Mouse (Mus musculus): ENCODE measurements at regions not wholly inside any gene's neighbourhood (a gene's known extent, or its start where the extent isn't known, plus 50 kb on each side); places are given as distances from the start of the nearest gene placed in this dataset.

DNA sequence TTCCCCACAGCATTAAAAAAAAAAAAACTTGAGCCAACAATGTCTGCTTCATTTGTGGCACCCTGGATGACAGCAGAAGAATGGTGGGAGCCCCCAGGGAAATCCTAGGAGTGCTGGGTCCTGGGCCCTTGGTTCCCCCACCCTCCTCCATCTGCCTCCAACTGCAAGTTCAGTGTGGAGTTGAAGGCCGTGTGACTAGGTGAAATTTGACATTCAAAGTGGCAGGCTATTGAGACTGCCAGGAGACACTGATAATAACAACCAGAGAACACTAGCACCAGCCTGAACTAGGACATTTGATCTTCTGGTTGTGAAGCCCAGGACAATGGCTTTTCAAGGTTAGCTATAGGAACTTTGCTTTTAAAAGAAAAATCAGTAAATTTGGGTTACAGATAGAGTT lies 74.0 kb downstream of the Adamts15 start:
- intact Hi-C loops (cut with DNase I), result no loop called here
- DNase-seq (ENCODE audit: extremely low spot score in 1 of 2, low spot score in 2 of 2), result no peak

DNA sequence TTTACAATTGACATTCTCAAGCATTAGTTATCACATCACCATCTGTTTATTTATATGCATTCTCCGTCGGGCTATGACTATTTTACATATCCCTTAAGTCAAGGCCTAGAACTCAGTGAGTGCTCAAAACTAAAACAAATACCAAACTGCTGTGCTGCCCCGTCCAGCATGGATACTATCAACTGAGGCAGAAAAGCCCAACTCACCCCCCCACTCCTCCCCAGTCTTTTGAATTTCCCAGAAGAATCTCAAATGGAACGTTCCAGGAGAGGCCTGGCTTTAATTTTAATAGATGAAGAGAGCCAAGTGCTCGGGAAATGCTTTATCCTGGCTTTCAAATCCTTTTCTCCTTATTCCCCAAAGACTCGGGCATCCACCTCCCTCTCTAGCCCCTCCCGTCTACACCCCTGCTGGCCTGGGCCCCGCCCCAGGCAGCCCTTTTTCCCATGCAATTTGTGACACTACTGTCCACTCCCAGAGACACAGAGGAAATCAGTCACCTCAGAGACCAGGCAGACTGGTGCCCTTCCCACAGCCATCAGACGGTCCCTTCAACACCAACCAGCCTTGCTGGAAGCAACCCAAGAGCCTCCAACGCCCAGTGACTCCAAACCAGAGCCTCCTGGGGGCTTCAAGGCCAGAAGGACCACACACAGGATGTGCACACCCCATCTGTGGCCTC lies 76.5 kb downstream of the Adamts15 start:
- intact Hi-C loops (cut with DNase I), result no loop called here
- no peak for DNase-seq (ENCODE audit: extremely low spot score in 1 of 2, low spot score in 2 of 2)

- peak in 1 of 2 experiments; percentile 55 for DNase-seq (ENCODE audit: extremely low spot score in 1 of 2, low spot score in 2 of 2)
- intact Hi-C loops (cut with DNase I), result no loop called here
Observed at GRCm38 (mm10) chr9:30844079-30844563, 78.1 kb downstream of the Adamts15 start.

GRCm38 (mm10) chr9:30834908-30835307 lies 87.3 kb downstream of the Adamts15 start:
- no peak for DNase-seq (ENCODE audit: extremely low spot score in 1 of 2, low spot score in 2 of 2)
- intact Hi-C loops (cut with DNase I), result no loop called here

DNA sequence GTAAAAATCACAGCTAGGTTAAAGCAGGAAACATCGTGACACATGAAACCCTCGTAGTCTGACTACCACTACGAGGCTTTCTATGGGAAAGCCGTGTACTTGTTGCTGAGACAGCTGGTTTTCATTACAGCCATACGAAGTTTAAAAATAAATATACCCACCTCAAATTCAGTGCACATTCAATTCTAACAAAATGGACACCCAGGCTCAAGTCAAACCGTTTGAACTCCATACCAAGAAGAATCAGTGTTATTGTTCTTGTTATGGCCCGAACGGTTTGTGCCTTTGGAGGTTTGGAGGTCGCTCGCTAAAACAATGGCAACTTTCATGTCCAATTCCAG lies 87.7 kb downstream of the Adamts15 start:
- intact Hi-C loops (cut with DNase I), result no loop called here
- no peak for DNase-seq (ENCODE audit: extremely low spot score in 1 of 2, low spot score in 2 of 2)

GRCm38 (mm10) chr9:30833836-30834564 lies 88.3 kb downstream of the Adamts15 start:
- DNase-seq (ENCODE audit: extremely low spot score in 1 of 2, low spot score in 2 of 2), result no peak
- intact Hi-C loops (cut with DNase I), result no loop called here

DNA sequence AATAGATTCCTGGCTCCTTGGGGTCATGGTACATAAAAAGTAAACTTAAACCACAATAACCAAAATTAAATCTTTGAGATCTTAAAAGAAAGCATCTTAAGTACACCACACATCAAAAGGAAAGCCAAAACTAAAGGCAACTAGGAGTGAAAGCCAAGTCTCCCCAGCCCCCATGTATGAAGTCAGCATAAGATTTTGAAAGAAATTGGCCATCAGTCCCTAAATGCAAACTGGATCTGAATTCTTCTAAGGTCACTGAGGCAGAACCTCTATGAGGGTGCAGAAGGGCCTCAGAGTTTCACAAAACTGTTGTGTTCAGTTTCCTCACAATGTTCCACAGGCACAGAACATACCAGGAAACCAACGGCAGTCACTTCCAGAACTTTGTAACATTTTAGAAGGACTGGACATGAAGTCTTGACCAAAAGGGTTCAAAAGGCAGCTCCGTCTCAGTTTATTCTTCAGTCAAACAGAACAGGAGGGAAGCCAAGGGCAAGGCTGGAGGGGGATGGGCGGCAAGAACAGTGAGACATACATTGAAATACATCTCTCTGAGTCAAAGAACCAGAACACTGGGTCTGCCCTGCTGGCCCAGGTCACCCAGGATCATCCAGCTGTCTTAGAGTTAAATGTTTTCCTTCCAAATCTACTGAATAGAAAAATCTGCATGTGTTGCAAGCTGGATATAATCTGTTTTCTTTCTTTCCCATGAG lies 92.9 kb downstream of the Adamts15 start:
- no peak for DNase-seq (ENCODE audit: extremely low spot score in 1 of 2, low spot score in 2 of 2)
- intact Hi-C loops (cut with DNase I), result no loop called here

GRCm38 (mm10) chr9:30827780-30828179 lies 94.5 kb downstream of the Adamts15 start:
- intact Hi-C loops (cut with DNase I), result no loop called here
- DNase-seq (ENCODE audit: extremely low spot score in 1 of 2, low spot score in 2 of 2), result no peak

DNA sequence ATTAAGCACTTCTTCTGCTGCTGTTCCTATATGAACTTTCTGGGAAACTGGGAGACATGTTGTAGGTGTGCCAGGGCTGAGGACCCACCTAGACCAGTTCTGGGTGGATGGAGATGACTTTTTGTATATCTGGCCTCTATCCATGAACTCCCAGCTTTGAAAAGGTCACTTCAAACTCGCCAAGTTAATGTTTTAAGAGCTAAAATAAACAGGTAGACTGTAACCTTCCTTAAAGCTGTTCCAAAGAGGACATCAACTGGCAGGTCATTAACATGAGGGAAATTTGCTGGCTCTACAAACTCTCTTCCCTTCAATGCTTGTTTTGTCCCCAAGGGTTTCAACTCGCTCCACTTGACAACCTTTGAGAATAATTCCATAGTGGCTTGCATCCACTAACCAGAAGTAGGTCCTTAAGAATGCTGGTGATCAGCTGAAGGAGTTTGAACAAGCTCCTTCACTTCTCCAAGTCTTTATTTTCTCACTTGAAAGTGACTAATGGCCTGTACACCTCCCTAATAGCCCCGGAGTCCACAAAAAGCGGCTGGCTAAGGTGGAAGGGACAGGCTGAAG lies 98.1 kb downstream of the Adamts15 start:
- intact Hi-C loops (cut with DNase I), result no loop called here
- no peak for DNase-seq (ENCODE audit: extremely low spot score in 1 of 2, low spot score in 2 of 2)

DNA sequence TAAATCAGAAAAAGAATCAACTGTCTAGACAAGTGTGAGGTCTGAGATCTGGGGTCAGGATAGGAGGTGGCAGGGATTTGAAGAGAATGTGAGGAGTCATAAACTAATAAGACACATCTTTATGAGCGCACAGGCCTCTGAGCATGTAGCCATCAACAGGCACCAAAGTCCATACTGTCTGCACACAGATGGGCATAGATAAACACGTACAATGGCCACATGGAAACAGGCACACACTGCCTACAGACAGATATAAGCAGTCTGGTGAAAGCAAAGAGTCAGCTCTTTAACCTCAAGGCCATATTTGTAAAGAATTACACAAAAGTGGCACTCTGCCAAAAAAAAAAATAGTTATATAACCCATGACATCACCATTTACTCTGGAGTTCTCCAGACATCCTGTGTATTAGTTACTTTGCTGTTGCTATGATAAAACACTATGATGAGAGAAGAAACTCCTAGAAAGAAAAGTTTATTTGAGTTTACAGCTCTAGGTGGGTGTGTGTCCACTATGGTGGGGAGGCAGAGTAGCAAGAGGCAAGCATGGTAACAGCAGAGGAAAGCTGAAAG lies 101.4 kb downstream of the Adamts15 start:
- no peak for DNase-seq (ENCODE audit: extremely low spot score in 1 of 2, low spot score in 2 of 2)
- intact Hi-C loops (cut with DNase I), result no loop called here

DNA sequence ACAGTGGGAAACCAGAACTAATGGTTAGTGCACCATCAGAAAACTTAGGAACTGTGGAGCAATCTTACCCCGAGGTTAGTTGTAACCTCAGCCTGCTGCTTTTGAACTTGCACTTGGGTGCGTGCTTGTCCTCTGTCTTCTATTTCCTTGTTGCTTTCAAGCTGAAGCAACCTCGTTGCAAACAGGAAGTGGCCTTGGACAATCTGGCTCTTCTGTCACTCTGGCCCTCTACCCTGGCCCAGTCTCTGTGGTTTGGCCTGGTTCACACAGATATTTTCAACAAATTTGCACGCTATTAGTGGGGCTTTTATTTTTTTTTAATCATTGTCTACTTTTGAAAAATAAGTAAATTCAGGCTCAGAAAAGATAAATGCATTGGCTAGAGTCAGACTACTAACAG lies 109.0 kb downstream of the Adamts15 start:
- intact Hi-C loops (cut with DNase I), result no loop called here
- DNase-seq (ENCODE audit: extremely low spot score in 1 of 2, low spot score in 2 of 2), result no peak

GRCm38 (mm10) chr9:30810843-30811242 lies 111.4 kb downstream of the Adamts15 start:
- DNase-seq (ENCODE audit: extremely low spot score in 1 of 2, low spot score in 2 of 2), result no peak
- intact Hi-C loops (cut with DNase I), result no loop called here

- no peak for DNase-seq (ENCODE audit: extremely low spot score in 1 of 2, low spot score in 2 of 2)
- intact Hi-C loops (cut with DNase I), result no loop called here
Observed at GRCm38 (mm10) chr9:30810290-30810689, 112.0 kb downstream of the Adamts15 start.

DNA sequence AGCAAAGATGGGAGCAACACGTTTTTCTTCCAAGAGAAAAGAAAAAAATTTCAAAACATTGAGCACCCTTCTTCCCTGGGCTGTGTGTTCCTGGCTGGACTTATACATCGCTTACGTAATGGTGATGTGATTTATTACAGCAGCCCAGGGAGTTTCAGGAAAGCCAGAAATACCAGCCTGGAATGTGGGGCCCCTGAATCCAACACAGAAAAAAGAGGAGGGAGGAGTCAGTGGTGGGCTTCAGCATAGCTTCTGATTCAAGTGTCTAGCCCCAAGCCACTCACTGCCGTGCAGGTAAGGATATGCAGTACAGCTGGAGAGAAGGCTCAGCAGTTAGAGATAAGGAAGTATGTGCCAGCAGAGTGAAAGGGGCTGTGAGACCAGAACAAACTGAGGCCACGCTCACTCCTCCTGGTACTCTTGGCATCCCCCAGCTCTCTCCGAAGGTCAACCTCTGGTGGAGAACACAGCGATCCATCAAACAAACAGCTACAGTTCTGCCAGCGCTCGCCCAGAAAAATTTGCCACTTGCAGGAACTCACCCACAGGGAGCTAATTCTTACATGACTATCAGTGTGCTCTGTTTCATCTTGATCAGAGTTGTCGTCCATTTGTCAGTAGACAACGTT lies 113.3 kb downstream of the Adamts15 start:
- no peak for DNase-seq (ENCODE audit: extremely low spot score in 1 of 2, low spot score in 2 of 2)
- intact Hi-C loops (cut with DNase I), result no loop called here

DNA sequence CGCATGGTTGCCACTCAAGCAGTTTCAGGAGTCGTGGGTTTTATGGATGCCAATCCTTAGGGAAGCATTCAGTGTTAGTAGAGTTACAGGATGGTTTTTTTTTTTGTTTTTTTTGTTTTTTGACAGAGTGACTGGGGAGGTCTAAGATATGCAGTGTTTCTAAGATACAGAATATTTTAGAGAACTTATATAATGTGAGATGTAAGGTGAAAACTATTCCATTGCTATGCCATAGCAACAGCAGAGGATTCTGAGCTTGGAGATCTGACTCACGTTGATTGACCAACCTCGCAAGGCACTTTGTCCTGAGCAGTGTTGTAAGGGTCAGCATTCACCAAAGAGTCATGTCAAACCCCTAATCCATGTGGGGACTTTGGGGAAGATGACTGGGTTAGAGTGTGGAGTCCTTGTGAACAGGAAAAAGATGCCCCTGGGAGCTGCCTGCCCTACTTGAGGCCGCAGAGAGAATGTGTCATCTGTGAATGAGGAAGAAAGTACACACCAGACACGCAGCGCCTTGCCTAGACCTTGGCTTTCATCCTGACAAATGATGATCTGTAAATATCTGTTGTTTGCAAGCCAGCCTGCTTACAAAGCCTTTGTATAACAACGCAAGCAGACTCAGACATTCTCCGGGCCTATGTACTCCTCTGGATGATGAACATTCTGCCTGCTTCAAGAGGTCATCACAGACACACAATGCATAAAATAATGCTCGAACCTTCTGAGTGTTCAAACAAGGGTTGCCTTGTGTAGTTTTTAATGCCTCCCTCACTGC lies 118.3 kb downstream of the Adamts15 start:
- intact Hi-C loops (cut with DNase I), result no loop called here
- DNase-seq (ENCODE audit: extremely low spot score in 1 of 2, low spot score in 2 of 2), result no peak

- DNase-seq (ENCODE audit: extremely low spot score in 1 of 2, low spot score in 2 of 2), result no peak
- intact Hi-C loops (cut with DNase I), result no loop called here
Observed at GRCm38 (mm10) chr9:30802826-30803225, 119.4 kb downstream of the Adamts15 start.

- no peak for DNase-seq (ENCODE audit: extremely low spot score in 1 of 2, low spot score in 2 of 2)
- intact Hi-C loops (cut with DNase I), result no loop called here
Observed at GRCm38 (mm10) chr9:30794701-30795407, 127.4 kb downstream of the Adamts15 start.

GRCm38 (mm10) chr9:30781221-30781620 lies 141.0 kb downstream of the Adamts15 start:
- intact Hi-C loops (cut with DNase I), result no loop called here
- DNase-seq (ENCODE audit: extremely low spot score in 1 of 2, low spot score in 2 of 2), result no peak
